Mouse (Mus musculus): ENCODE results near the gene Serpina3a. TPM values are rescaled to one million over a fixed set of nuclear protein-coding genes. Genes with fewer than 3 reads are reported as not detected.
A peak's percentile ranks its signal among the peaks of the same experiment; 100 is the strongest.

The Serpina3a gene
- total RNA-seq, 2 experiments from 2014 or later = not detected

- H3K27ac ChIP-seq = no peak overlapping the region
- DNase-seq (ENCODE audit: low spot score in 2 of 2) = no peak
- no peak overlapping the region for H3K4me3 ChIP-seq
- no peak for TF ChIP-seq CTCF (conservative IDR thresholded peaks at IDR 0.05)
Observed at GRCm38 (mm10) chr12:104114921-104115579, 2.5 kb downstream of the Serpina3a start.

- no peak for TF ChIP-seq CTCF (conservative IDR thresholded peaks at IDR 0.05)
- Histone ChIP-seq H3K27ac (no peak overlapping the region), H3K4me3 (no peak overlapping the region)
- no peak for DNase-seq (ENCODE audit: low spot score in 2 of 2)
Observed at GRCm38 (mm10) chr12:104123097-104123496, 10.6 kb downstream of the Serpina3a start.

- no peak for TF ChIP-seq CTCF (conservative IDR thresholded peaks at IDR 0.05)
- DNase-seq (ENCODE audit: low spot score in 2 of 2) = no peak
- no peak overlapping the region for H3K27ac ChIP-seq
- no peak overlapping the region for H3K4me3 ChIP-seq
Observed at GRCm38 (mm10) chr12:104123996-104124395, 11.5 kb downstream of the Serpina3a start.

- TF ChIP-seq CTCF (conservative IDR thresholded peaks at IDR 0.05) = no peak
- H3K4me3 ChIP-seq = no peak overlapping the region
- DNase-seq (ENCODE audit: low spot score in 2 of 2) = no peak
- no peak overlapping the region for H3K27ac ChIP-seq
Observed at GRCm38 (mm10) chr12:104125021-104125560, 12.6 kb downstream of the Serpina3a start.

- Histone ChIP-seq H3K4me3 (no peak within 1 kb of the TSS), H3K27ac (no peak within 1 kb of the TSS)
- DNase-seq (ENCODE audit: low spot score in 2 of 2) = no peak
- TF ChIP-seq CTCF (conservative IDR thresholded peaks at IDR 0.05) = no peak
Observed at GRCm38 (mm10) chr12:104127696-104128095, 15.2 kb downstream of the Serpina3a start, which contains the start of gene Serpina3b. Gene Serpina3b, plus strand, starts transcription at chr12:104127996.

GRCm38 (mm10) chr12:104131041-104131440 lies 18.5 kb downstream of the Serpina3a start:
- no peak for DNase-seq (ENCODE audit: low spot score in 2 of 2)
- no peak for TF ChIP-seq CTCF (conservative IDR thresholded peaks at IDR 0.05)
- no peak overlapping the region for H3K27ac ChIP-seq
- H3K4me3 ChIP-seq = no peak overlapping the region

GRCm38 (mm10) chr12:104138216-104138615 lies 25.7 kb downstream of the Serpina3a start:
- TF ChIP-seq CTCF (conservative IDR thresholded peaks at IDR 0.05) = no peak
- Histone ChIP-seq H3K4me3 (no peak overlapping the region), H3K27ac (no peak overlapping the region)
- DNase-seq (ENCODE audit: low spot score in 2 of 2) = no peak

- no peak overlapping the region for H3K27ac ChIP-seq
- no peak for DNase-seq (ENCODE audit: low spot score in 2 of 2)
- no peak for TF ChIP-seq CTCF (conservative IDR thresholded peaks at IDR 0.05)
- no peak overlapping the region for H3K4me3 ChIP-seq
Observed at GRCm38 (mm10) chr12:104140543-104141103, 28.1 kb downstream of the Serpina3a start.

- TF ChIP-seq CTCF (conservative IDR thresholded peaks at IDR 0.05) = no peak
- H3K4me3 ChIP-seq = no peak overlapping the region
- no peak for DNase-seq (ENCODE audit: low spot score in 2 of 2)
- H3K27ac ChIP-seq = no peak overlapping the region
Observed at GRCm38 (mm10) chr12:104141506-104141905, 29.0 kb downstream of the Serpina3a start.

GRCm38 (mm10) chr12:104142427-104142826 lies 29.9 kb downstream of the Serpina3a start:
- DNase-seq (ENCODE audit: low spot score in 2 of 2) = no peak
- no peak for TF ChIP-seq CTCF (conservative IDR thresholded peaks at IDR 0.05)

GRCm38 (mm10) chr12:104143286-104143685 lies 30.8 kb downstream of the Serpina3a start:
- Histone ChIP-seq H3K4me3 (no peak overlapping the region), H3K27ac (no peak overlapping the region)
- no peak for TF ChIP-seq CTCF (conservative IDR thresholded peaks at IDR 0.05)
- DNase-seq (ENCODE audit: low spot score in 2 of 2) = no peak

More at GRCm38 (mm10) chr12:104142427-104142826, 29.9 kb downstream of the Serpina3a start:
- H3K4me3 ChIP-seq = no peak overlapping the region
- no peak overlapping the region for H3K27ac ChIP-seq

- H3K27ac ChIP-seq = no peak overlapping the region
- TF ChIP-seq CTCF (conservative IDR thresholded peaks at IDR 0.05) = no peak
- H3K4me3 ChIP-seq = no peak overlapping the region
- DNase-seq (ENCODE audit: low spot score in 2 of 2) = no peak
Observed at GRCm38 (mm10) chr12:104145571-104145970, 33.0 kb downstream of the Serpina3a start.

GRCm38 (mm10) chr12:104151989-104152388 lies 39.5 kb downstream of the Serpina3a start:
- Histone ChIP-seq H3K4me3 (no peak overlapping the region), H3K27ac (no peak overlapping the region)
- DNase-seq (ENCODE audit: low spot score in 2 of 2) = peak; percentile 16 to 23
- TF ChIP-seq CTCF (conservative IDR thresholded peaks at IDR 0.05) = no peak
